Mouse (Mus musculus): ENCODE results near the gene Trmt2a. TPM values are rescaled to one million over a fixed set of nuclear protein-coding genes. Genes with fewer than 3 reads are reported as not detected.
"Not testable (repeated sequence)": the region's sequence is repeated elsewhere in the genome, so short reads cannot be mapped to it uniquely, and the experiment has no call there.

Trmt2a gene
- polyA plus RNA-seq, 1 experiment from 2014 or later: 35.4 TPM

GRCm38 (mm10) chr16:18288166-18288565 is 39.7 kb downstream of the Trmt2a start:
- peaks cover 13% of the 10 kb centered on the region for H3K36me3 ChIP-seq (ENCODE audit: control insufficient read depth, insufficient read depth, low read length)
- TF ChIP-seq CTCF (IDR thresholded peaks at IDR 0.05; ENCODE audit: low read depth): no peak
- no peak for TF ChIP-seq EP300 (optimal IDR thresholded peaks at IDR 0.05)
- DNase-seq (ENCODE audit: low spot score) (peak; percentile 31), ATAC-seq (ENCODE audit: low FRiP score, low TSS enrichment) (no peak)
- H3K9me3 ChIP-seq (ENCODE audit: control insufficient read depth, low read length): no peaks in the 10 kb centered on the region
- peak overlapping the region; percentile 85 for H3K4me3 ChIP-seq (ENCODE audit: low read depth, low read length)
- peak overlapping the region; percentile 77 for H3K4me2 ChIP-seq (replicated peaks; ENCODE audit: low read depth)
- peaks cover 6% of the 10 kb centered on the region for H3K4me1 ChIP-seq (replicated peaks; ENCODE audit: control insufficient read depth, insufficient read depth)
- under 1% methylated on average over 4 of the region's 4 CpGs for WGBS
- no peaks in the 10 kb centered on the region for H3K27me3 ChIP-seq (ENCODE audit: control insufficient read depth, insufficient read depth, low read length)
- H3K27ac ChIP-seq (replicated peaks): peak overlapping the region; percentile 94
- peak overlapping the region; percentile 92 for H3K9ac ChIP-seq (ENCODE audit: low read length)

DNA sequence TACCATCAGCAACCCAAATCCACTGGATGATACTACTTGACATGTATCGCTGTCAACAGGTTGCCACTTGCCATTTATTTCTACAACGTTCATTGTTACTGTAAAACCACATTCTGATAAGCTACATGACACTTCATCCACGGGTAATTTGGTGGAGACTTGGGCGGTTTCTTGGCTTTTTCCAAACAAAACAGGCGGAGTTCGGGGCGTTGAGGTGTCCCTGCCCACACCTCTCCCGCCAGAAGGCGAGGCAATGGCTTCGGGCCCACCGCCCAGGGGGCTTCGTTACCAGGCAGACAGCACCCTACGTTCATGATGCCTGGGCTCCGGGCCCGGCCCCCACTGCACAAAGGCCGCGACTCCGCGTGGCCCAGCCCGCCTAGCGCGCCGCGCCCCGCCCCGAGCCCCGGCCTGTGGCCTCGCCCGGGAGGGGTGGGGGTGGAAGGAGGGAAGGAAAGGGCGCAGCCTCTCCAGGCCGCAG is 40.1 kb downstream of the Trmt2a start:
- peak; percentile 91 for ATAC-seq (ENCODE audit: low FRiP score, low TSS enrichment)
- DNase-seq (ENCODE audit: low spot score): peak; percentile 88

GRCm38 (mm10) chr16:18289067-18289588 is 40.6 kb downstream of the Trmt2a start, which contains the start of gene Dgcr8:
Dgcr8 (minus strand) TSS chr16:18289246.
- H3K27me3 ChIP-seq (ENCODE audit: control insufficient read depth, insufficient read depth, low read length): no peaks in the 10 kb centered on the region
- peak within 1 kb of the TSS; percentile 85 for H3K4me3 ChIP-seq (ENCODE audit: low read depth, low read length)
- peaks cover 6% of the 10 kb centered on the region for H3K4me1 ChIP-seq (replicated peaks; ENCODE audit: control insufficient read depth, insufficient read depth)
- H3K9ac ChIP-seq (ENCODE audit: low read length): peak within 1 kb of the TSS; percentile 92
- ATAC-seq (ENCODE audit: low FRiP score, low TSS enrichment): peak; percentile 100
- DNase-seq (ENCODE audit: low spot score): peak; percentile 98
- peak within 1 kb of the TSS; percentile 77 for H3K4me2 ChIP-seq (replicated peaks; ENCODE audit: low read depth)
- H3K27ac ChIP-seq (replicated peaks): peak within 1 kb of the TSS; percentile 94
- peaks cover 3% of the 10 kb centered on the region for H3K36me3 ChIP-seq (ENCODE audit: control insufficient read depth, insufficient read depth, low read length)
- H3K9me3 ChIP-seq (ENCODE audit: control insufficient read depth, low read length): no peaks in the 10 kb centered on the region
- TF ChIP-seq EP300 (optimal IDR thresholded peaks at IDR 0.05): no peak
- TF ChIP-seq CTCF (IDR thresholded peaks at IDR 0.05; ENCODE audit: low read depth): no peak
- WGBS: 1% methylated on average over 64 of the region's 71 CpGs

More for the DNA sequence above, 40.1 kb downstream of the Trmt2a start:
- Histone ChIP-seq H3K36me3 (ENCODE audit: control insufficient read depth, insufficient read depth, low read length) (peaks cover 9% of the 10 kb centered on the region), H3K4me3 (ENCODE audit: low read depth, low read length) (peak overlapping the region; percentile 85), H3K4me1 (replicated peaks; ENCODE audit: control insufficient read depth, insufficient read depth) (peaks cover 6% of the 10 kb centered on the region), H3K4me2 (replicated peaks; ENCODE audit: low read depth) (peak overlapping the region; percentile 77), H3K9me3 (ENCODE audit: control insufficient read depth, low read length) (no peaks in the 10 kb centered on the region), H3K27me3 (ENCODE audit: control insufficient read depth, insufficient read depth, low read length) (no peaks in the 10 kb centered on the region), H3K27ac (replicated peaks) (peak overlapping the region; percentile 94), H3K9ac (ENCODE audit: low read length) (peak overlapping the region; percentile 92)
- TF ChIP-seq EP300 (optimal IDR thresholded peaks at IDR 0.05) (no peak), CTCF (IDR thresholded peaks at IDR 0.05; ENCODE audit: low read depth) (no peak)
- WGBS: 0% methylated on average over 16 of the region's 31 CpGs

- H3K9me3 ChIP-seq (ENCODE audit: control insufficient read depth, low read length); DNase-seq (ENCODE audit: low spot score); H3K9ac ChIP-seq (ENCODE audit: low read length); H3K27ac ChIP-seq (replicated peaks); ATAC-seq (ENCODE audit: low FRiP score, low TSS enrichment); H3K36me3 ChIP-seq (ENCODE audit: control insufficient read depth, insufficient read depth, low read length); H3K27me3 ChIP-seq (ENCODE audit: control insufficient read depth, insufficient read depth, low read length); H3K4me1 ChIP-seq (replicated peaks; ENCODE audit: control insufficient read depth, insufficient read depth): not testable (repeated sequence)
- peak overlapping the region; percentile 85 for H3K4me3 ChIP-seq (ENCODE audit: low read depth, low read length)
- peak overlapping the region; percentile 77 for H3K4me2 ChIP-seq (replicated peaks; ENCODE audit: low read depth)
- WGBS: 4% methylated on average over 6 of the region's 10 CpGs
Measured at GRCm38 (mm10) chr16:18289614-18290013, 41.1 kb downstream of the Trmt2a start.

MicroRNAs within 50 kb of the gene (microRNA counts, 519-probe panel; counts per million panel counts)
- microRNA mmu-miR-1306: not detected

Small RNA genes within 50 kb of the gene (microRNA-seq; reads per million reads assigned to microRNA genes)
- not detected for gene Gm24572
- gene Mir1306: 120 reads per million, percentile 47 among the genes with 10 or more reads in this experiment

Other genes starting within 250 kb of the Trmt2a start
- gene Dgcr6, start 195.8 kb upstream of the Trmt2a start, polyA plus RNA-seq (2015; fragmentation: Nextera tagmentation; extraction: Ambion mirVana): 82.8 and 85.8 TPM in 2 replicates
- 9.3 and 10.7 TPM in 2 replicates for gene Prodh, start 158.5 kb upstream of the Trmt2a start, polyA plus RNA-seq (2015; fragmentation: Nextera tagmentation; extraction: Ambion mirVana)
- gene Rtn4r, start 121.0 kb upstream of the Trmt2a start, polyA plus RNA-seq (2015; fragmentation: Nextera tagmentation; extraction: Ambion mirVana): 1.1 TPM in 2 replicates
- gene Ccdc188, start 30.8 kb upstream of the Trmt2a start, polyA plus RNA-seq (2015; fragmentation: Nextera tagmentation; extraction: Ambion mirVana): not detected in 2 replicates
- 6.8 and 7.8 TPM in 2 replicates for gene Zdhhc8, start 13.5 kb upstream of the Trmt2a start, polyA plus RNA-seq (2015; fragmentation: Nextera tagmentation; extraction: Ambion mirVana)
- gene Ranbp1, start 53 bp downstream of the Trmt2a start, polyA plus RNA-seq (2015; fragmentation: Nextera tagmentation; extraction: Ambion mirVana): 236 and 273 TPM in 2 replicates
- gene Gm49776, start 9.6 kb downstream of the Trmt2a start, polyA plus RNA-seq (2015; fragmentation: Nextera tagmentation; extraction: Ambion mirVana): 0.67 and 1.8 TPM in 2 replicates
- 8.1 and 8.4 TPM in 2 replicates for gene Dgcr8, start 40.6 kb downstream of the Trmt2a start, polyA plus RNA-seq (2015; fragmentation: Nextera tagmentation; extraction: Ambion mirVana)
- 16.2 and 16.9 TPM in 2 replicates for gene Tango2, start 99.4 kb downstream of the Trmt2a start, polyA plus RNA-seq (2015; fragmentation: Nextera tagmentation; extraction: Ambion mirVana)
- gene Arvcf, start 99.5 kb downstream of the Trmt2a start, polyA plus RNA-seq (2015; fragmentation: Nextera tagmentation; extraction: Ambion mirVana): 7.8 and 8.7 TPM in 2 replicates
- gene Txnrd2, start 177.7 kb downstream of the Trmt2a start, polyA plus RNA-seq (2015; fragmentation: Nextera tagmentation; extraction: Ambion mirVana): 16.2 and 16.8 TPM in 2 replicates
- gene Comt, start 178.2 kb downstream of the Trmt2a start, polyA plus RNA-seq (2015; fragmentation: Nextera tagmentation; extraction: Ambion mirVana): 95.1 and 99.6 TPM in 2 replicates

All from stomach, postnatal 0 days (tissue).